Mouse (Mus musculus): ENCODE data around the gene Fbxl19. TPM values are rescaled to one million over a fixed set of nuclear protein-coding genes. Genes with fewer than 3 reads are reported as not detected.
A peak's percentile ranks its signal among the peaks of the same experiment; 100 is the strongest.

Gene Fbxl19
- 10 to 100 TPM; 63.5 to 65.2 TPM for total RNA-seq (2021)

- peak; percentile 67 to 73 for DNase-seq
Observed at GRCm38 (mm10) chr7:127744366-127745045, at the start of gene Fbxl19. TSS of gene Fbxl19 (plus strand) at chr7:127744543.

GRCm38 (mm10) chr7:127698986-127699385, 45.4 kb upstream of the Fbxl19 start:
- no peak for DNase-seq

GRCm38 (mm10) chr7:127700712-127701331, 43.5 kb upstream of the Fbxl19 start:
- no peak for DNase-seq

GRCm38 (mm10) chr7:127703561-127704178, 40.7 kb upstream of the Fbxl19 start:
- no peak for DNase-seq

- no peak for DNase-seq
Observed at GRCm38 (mm10) chr7:127704598-127704997, 39.7 kb upstream of the Fbxl19 start.

GRCm38 (mm10) chr7:127705706-127706105, 38.6 kb upstream of the Fbxl19 start:
- DNase-seq, result no peak

- DNase-seq, result no peak
Observed at GRCm38 (mm10) chr7:127707045-127707956, 37.0 kb upstream of the Fbxl19 start.

GRCm38 (mm10) chr7:127707957-127708206, 36.5 kb upstream of the Fbxl19 start:
- no peak for DNase-seq

GRCm38 (mm10) chr7:127708207-127709078, 35.9 kb upstream of the Fbxl19 start, which contains the start of gene Bcl7c:
TSS of gene Bcl7c (minus strand) at chr7:127708933.
- DNase-seq, result peak; percentile 80 to 84

GRCm38 (mm10) chr7:127709261-127709979, 34.9 kb upstream of the Fbxl19 start:
- DNase-seq, result no peak

- no peak for DNase-seq
Observed at GRCm38 (mm10) chr7:127711031-127711430, 33.3 kb upstream of the Fbxl19 start.

- DNase-seq, result no peak
Observed at GRCm38 (mm10) chr7:127711456-127711855, 32.9 kb upstream of the Fbxl19 start.

GRCm38 (mm10) chr7:127712461-127713385, 31.6 kb upstream of the Fbxl19 start, which contains the start of gene Ctf1:
TSS of gene Ctf1 (plus strand) at chr7:127712736.
- DNase-seq, result peak; percentile 68 to 70

- DNase-seq, result no peak
Observed at GRCm38 (mm10) chr7:127714816-127715215, 29.5 kb upstream of the Fbxl19 start.

- DNase-seq, result peak; percentile 52 to 57
Observed at GRCm38 (mm10) chr7:127716992-127717391, 27.4 kb upstream of the Fbxl19 start.

GRCm38 (mm10) chr7:127718339-127718738, 26.0 kb upstream of the Fbxl19 start:
- no peak for DNase-seq

GRCm38 (mm10) chr7:127719258-127719657, 25.1 kb upstream of the Fbxl19 start:
- no peak for DNase-seq

GRCm38 (mm10) chr7:127725490-127725889, 18.9 kb upstream of the Fbxl19 start:
- DNase-seq, result no peak

- DNase-seq, result no peak
Observed at GRCm38 (mm10) chr7:127725924-127726323, 18.4 kb upstream of the Fbxl19 start.

- DNase-seq, result no peak
Observed at GRCm38 (mm10) chr7:127727898-127728297, 16.4 kb upstream of the Fbxl19 start.

All from layer of hippocampus, postnatal 36 days (tissue).